Mouse (Mus musculus) brain, embryonic 14.5 days (tissue): ENCODE measurements around the gene Gm5129. TPM values are rescaled to one million over a fixed set of nuclear protein-coding genes. Genes with fewer than 3 reads are reported as not detected.
"Not testable (repeated sequence)": the region's sequence is repeated elsewhere in the genome, so short reads cannot be mapped to it uniquely, and the experiment has no call there.

Experiments used
- DNase-seq: peaks from one replicate; pipeline ENCODE4 v3.0.0-alpha.2; 2011; ENCODE audit warnings: low read depth
- CTCF ChIP-seq: fragments of 200-500 bp; IDR thresholded peaks from 2 replicates; pipeline ENCODE4 v1.5.1; 2012; ENCODE audit warnings: inconsistent platforms, mild to moderate bottlenecking, moderate library complexity, borderline replicate concordance; ENCODE audit not compliant: insufficient read depth, insufficient read length; ENCODE audit errors: extremely low read depth
- POLR2A ChIP-seq: fragments of 200-500 bp; IDR thresholded peaks from 2 replicates; pipeline ENCODE4 v1.6.1; 2012; ENCODE audit warnings: mild to moderate bottlenecking, inconsistent platforms, borderline replicate concordance; ENCODE audit not compliant: poor library complexity, insufficient read depth, insufficient read length, severe bottlenecking; ENCODE audit errors: extremely low read depth
- polyA plus RNA-seq: library from polyadenylated mRNA; depleted of rRNA; stranded (reverse); fragments of >200 nt; gene quantifications from 2 replicates; pipeline ENCODE4 v1.2.3, GENCODE M21; 2012

Gm5129 gene
- polyA plus RNA-seq, 1 experiment: 0.93 TPM

- DNase-seq: no peak
- TF ChIP-seq CTCF (no peak), POLR2A (no peak)
Observed at GRCm38 (mm10) chr5:29751306-29751705, 15.6 kb upstream of the Gm5129 start.

GRCm38 (mm10) chr5:29747661-29748060 is 11.9 kb upstream of the Gm5129 start:
- DNase-seq: no peak
- TF ChIP-seq CTCF (no peak), POLR2A (no peak)

- DNase-seq: peak; percentile 3
- TF ChIP-seq POLR2A (no peak), CTCF (no peak)
Observed at GRCm38 (mm10) chr5:29741093-29741492, 5.4 kb upstream of the Gm5129 start.

- TF ChIP-seq CTCF (no peak), POLR2A (no peak)
- no peak for DNase-seq
Observed at GRCm38 (mm10) chr5:29740651-29741050, 4.9 kb upstream of the Gm5129 start.

- no peak for DNase-seq
- no peak for TF ChIP-seq CTCF
- no peak for TF ChIP-seq POLR2A
Observed at GRCm38 (mm10) chr5:29738076-29738475, 2.3 kb upstream of the Gm5129 start.

GRCm38 (mm10) chr5:29737471-29737870 is 1.7 kb upstream of the Gm5129 start:
- no peak for TF ChIP-seq CTCF
- no peak for TF ChIP-seq POLR2A
- no peak for DNase-seq

GRCm38 (mm10) chr5:29736942-29737341 is 1.2 kb upstream of the Gm5129 start:
- no peak for DNase-seq
- TF ChIP-seq CTCF: no peak

- no peak for DNase-seq
Observed at GRCm38 (mm10) chr5:29736073-29736900, 551 bp upstream of the Gm5129 start.

GRCm38 (mm10) chr5:29734831-29735510 is 765 bp downstream of the Gm5129 start:
- no peak for TF ChIP-seq CTCF
- TF ChIP-seq POLR2A: no peak

More at GRCm38 (mm10) chr5:29736073-29736900, 551 bp upstream of the Gm5129 start:
- TF ChIP-seq CTCF (no peak), POLR2A (no peak)

GRCm38 (mm10) chr5:29726070-29726469 is 9.7 kb downstream of the Gm5129 start:
- not testable (repeated sequence) for DNase-seq

More at GRCm38 (mm10) chr5:29734831-29735510, 765 bp downstream of the Gm5129 start:
- no peak for DNase-seq

GRCm38 (mm10) chr5:29725369-29725768 is 10.4 kb downstream of the Gm5129 start:
- TF ChIP-seq CTCF: no peak
- no peak for TF ChIP-seq POLR2A
- no peak for DNase-seq

- no peak for TF ChIP-seq CTCF
- TF ChIP-seq POLR2A: no peak
- DNase-seq: no peak
Observed at GRCm38 (mm10) chr5:29721159-29721558, 14.6 kb downstream of the Gm5129 start.

GRCm38 (mm10) chr5:29712906-29713305 is 22.8 kb downstream of the Gm5129 start:
- TF ChIP-seq CTCF (no peak), POLR2A (no peak)

More at GRCm38 (mm10) chr5:29712906-29713305, 22.8 kb downstream of the Gm5129 start:
- DNase-seq: no peak
